Mouse (Mus musculus): ENCODE results near the gene Dip2a. TPM values are rescaled to one million over a fixed set of nuclear protein-coding genes. Genes with fewer than 3 reads are reported as not detected.
A peak's percentile ranks its signal among the peaks of the same experiment; 100 is the strongest.

Gene Dip2a
- polyA plus RNA-seq, 1 experiment from 2014 or later = 7.1 TPM

GRCm38 (mm10) chr10:76289052-76289451 lies 56.0 kb downstream of the Dip2a start:
- Histone ChIP-seq H3K4me3 (ENCODE audit: low read depth, low read length) (no peak overlapping the region), H3K27ac (ENCODE audit: low read depth, low read length) (no peak overlapping the region), H3K9ac (ENCODE audit: low read depth, low read length) (no peak overlapping the region), H3K36me3 (ENCODE audit: control insufficient read depth, insufficient read depth, low read length) (no peaks in the 10 kb centered on the region), H3K9me3 (ENCODE audit: control insufficient read depth, low read length) (no peaks in the 10 kb centered on the region), H3K27me3 (ENCODE audit: control insufficient read depth, insufficient read depth, low read length) (no peaks in the 10 kb centered on the region), H3K4me1 (replicated peaks; ENCODE audit: control insufficient read depth, insufficient read depth, low read length) (no peaks in the 10 kb centered on the region), H3K4me2 (replicated peaks; ENCODE audit: low read depth, low read length) (no peak overlapping the region)
- DNase-seq (ENCODE audit: low spot score) = no peak
- ATAC-seq (ENCODE audit: low FRiP score) = no peak
- WGBS = 85% methylated on average over 5 of the region's 5 CpGs

DNA sequence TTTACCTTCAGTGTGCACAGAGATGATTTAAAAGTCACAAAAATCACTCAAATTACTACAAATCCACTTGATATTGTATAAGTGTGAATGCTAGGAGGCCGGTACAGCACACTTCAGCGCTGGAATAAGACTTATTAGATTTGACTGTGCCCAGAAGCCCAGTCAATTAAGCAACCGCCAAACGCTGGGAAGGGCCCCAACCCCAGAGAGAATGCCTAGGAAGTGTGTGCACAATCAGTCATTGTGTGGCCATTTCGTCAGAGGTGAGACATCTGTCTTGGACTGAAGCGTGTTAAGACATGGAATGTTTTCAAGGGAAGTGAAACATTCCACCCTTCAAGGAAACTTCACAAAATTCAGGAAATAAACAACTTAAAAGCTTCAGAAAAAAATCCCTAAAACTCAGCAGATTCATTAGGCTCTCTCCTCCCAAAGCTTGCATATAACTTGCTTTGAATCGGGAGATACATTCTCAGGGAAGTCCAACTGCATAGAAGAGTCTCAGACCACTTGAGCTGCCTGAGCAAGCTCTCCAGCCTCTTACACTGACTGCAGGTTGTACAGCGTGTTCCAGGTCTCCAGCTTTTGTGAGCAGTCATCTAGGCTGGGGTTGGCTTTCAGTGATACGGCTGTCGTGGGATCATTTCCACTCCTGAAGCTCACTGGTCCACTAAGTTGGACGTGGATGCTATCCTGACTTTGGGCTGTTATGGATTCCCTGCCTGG lies 56.7 kb downstream of the Dip2a start:
- WGBS = 84% methylated on average over 11 of the region's 11 CpGs
- H3K9me3 ChIP-seq (ENCODE audit: control insufficient read depth, low read length) = no peaks in the 10 kb centered on the region
- H3K4me1 ChIP-seq (replicated peaks; ENCODE audit: control insufficient read depth, insufficient read depth, low read length) = no peaks in the 10 kb centered on the region
- H3K36me3 ChIP-seq (ENCODE audit: control insufficient read depth, insufficient read depth, low read length) = no peaks in the 10 kb centered on the region
- ATAC-seq (ENCODE audit: low FRiP score) = no peak
- no peak overlapping the region for H3K27ac ChIP-seq (ENCODE audit: low read depth, low read length)
- H3K9ac ChIP-seq (ENCODE audit: low read depth, low read length) = no peak overlapping the region
- no peaks in the 10 kb centered on the region for H3K27me3 ChIP-seq (ENCODE audit: control insufficient read depth, insufficient read depth, low read length)
- H3K4me2 ChIP-seq (replicated peaks; ENCODE audit: low read depth, low read length) = no peak overlapping the region
- no peak for DNase-seq (ENCODE audit: low spot score)
- H3K4me3 ChIP-seq (ENCODE audit: low read depth, low read length) = no peak overlapping the region

DNA sequence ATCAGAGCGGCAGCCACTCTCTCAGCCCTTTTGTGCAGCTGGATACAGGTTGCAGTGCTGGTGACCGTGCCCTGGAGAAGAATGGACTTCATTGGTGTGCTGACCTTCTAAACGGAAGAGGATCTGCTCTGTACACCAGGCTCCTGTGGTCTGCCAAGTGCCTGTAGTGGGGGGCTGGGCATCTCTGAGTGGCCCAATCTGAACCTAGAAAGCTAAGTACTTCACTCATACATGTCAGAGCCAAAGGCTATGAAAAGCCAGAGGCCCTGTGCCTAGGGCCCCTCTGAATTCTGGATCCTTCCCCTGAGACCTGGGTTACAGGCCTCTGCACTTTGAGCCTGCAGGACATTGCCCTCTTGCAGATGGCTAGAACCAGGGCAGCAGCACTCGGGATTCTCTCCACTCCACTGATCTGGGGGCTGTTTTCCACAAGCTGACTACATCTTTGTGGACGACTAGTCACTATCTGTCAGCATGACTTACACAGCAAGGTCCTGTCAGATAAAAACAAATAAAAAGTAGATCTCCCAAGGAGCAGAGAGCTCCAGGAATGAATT lies 66.5 kb downstream of the Dip2a start:
- Histone ChIP-seq H3K27ac (ENCODE audit: low read depth, low read length) (no peak overlapping the region), H3K4me1 (replicated peaks; ENCODE audit: control insufficient read depth, insufficient read depth, low read length) (no peaks in the 10 kb centered on the region), H3K9ac (ENCODE audit: low read depth, low read length) (no peak overlapping the region), H3K27me3 (ENCODE audit: control insufficient read depth, insufficient read depth, low read length) (no peaks in the 10 kb centered on the region), H3K4me2 (replicated peaks; ENCODE audit: low read depth, low read length) (no peak overlapping the region), H3K36me3 (ENCODE audit: control insufficient read depth, insufficient read depth, low read length) (0 out of 2 replicates have a peak, but pooled peaks cover 3% of the 10 kb centered on the region), H3K9me3 (ENCODE audit: control insufficient read depth, low read length) (no peaks in the 10 kb centered on the region), H3K4me3 (ENCODE audit: low read depth, low read length) (no peak overlapping the region)
- 69% methylated on average over 5 of the region's 5 CpGs for WGBS
- DNase-seq (ENCODE audit: low spot score) (no peak), ATAC-seq (ENCODE audit: low FRiP score) (no peak)

DNA sequence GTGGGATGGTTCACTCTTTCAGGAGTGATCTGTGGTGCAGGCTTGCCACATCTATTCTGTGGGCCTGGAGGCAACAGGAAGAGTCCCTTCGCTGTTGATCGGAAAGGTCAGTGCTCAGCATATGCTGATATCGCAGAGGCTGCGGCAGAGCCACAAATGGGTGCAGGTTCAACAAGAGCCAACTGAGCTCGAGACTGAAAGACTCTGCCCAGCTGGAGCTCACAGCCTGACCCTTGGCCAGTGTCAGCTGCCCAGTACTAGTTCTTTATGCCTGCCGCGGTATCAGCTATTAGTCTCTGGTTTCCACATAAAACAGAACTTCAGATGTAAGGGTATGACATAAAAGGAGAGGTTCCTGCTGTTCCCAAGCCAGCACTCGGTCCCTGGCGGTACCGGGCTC lies 69.8 kb downstream of the Dip2a start:
- DNase-seq (ENCODE audit: low spot score) (no peak), ATAC-seq (ENCODE audit: low FRiP score) (no peak)
- H3K4me1 ChIP-seq (replicated peaks; ENCODE audit: control insufficient read depth, insufficient read depth, low read length) = no peaks in the 10 kb centered on the region
- WGBS = 86% methylated on average over 10 of the region's 10 CpGs
- H3K27me3 ChIP-seq (ENCODE audit: control insufficient read depth, insufficient read depth, low read length) = no peaks in the 10 kb centered on the region
- H3K4me3 ChIP-seq (ENCODE audit: low read depth, low read length) = no peak overlapping the region
- no peak overlapping the region for H3K4me2 ChIP-seq (replicated peaks; ENCODE audit: low read depth, low read length)
- H3K9me3 ChIP-seq (ENCODE audit: control insufficient read depth, low read length) = no peaks in the 10 kb centered on the region
- H3K27ac ChIP-seq (ENCODE audit: low read depth, low read length) = no peak overlapping the region
- 0 out of 2 replicates have a peak, but pooled peaks cover 4% of the 10 kb centered on the region for H3K36me3 ChIP-seq (ENCODE audit: control insufficient read depth, insufficient read depth, low read length)
- H3K9ac ChIP-seq (ENCODE audit: low read depth, low read length) = no peak overlapping the region

DNA sequence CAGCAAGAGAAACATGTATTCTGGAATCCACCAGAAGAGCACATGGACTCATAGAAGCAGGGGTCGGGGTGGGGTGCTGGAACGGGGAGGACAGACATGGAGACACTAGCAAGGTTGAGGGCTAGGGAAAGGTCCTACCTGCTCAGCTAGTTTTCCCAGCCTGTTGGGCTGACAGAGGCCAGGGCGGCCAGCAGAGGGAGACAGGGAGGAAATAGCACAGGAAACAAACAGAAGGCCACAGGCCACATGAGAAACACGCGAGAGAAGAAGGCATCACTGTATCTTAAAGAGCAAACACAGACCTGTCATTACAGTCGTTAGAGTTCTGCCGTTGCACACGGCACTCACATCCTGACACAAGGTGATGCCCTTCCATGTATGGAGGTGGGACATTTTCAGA lies 73.9 kb downstream of the Dip2a start:
- Histone ChIP-seq H3K27me3 (ENCODE audit: control insufficient read depth, insufficient read depth, low read length) (no peaks in the 10 kb centered on the region), H3K4me1 (replicated peaks; ENCODE audit: control insufficient read depth, insufficient read depth, low read length) (no peaks in the 10 kb centered on the region), H3K27ac (ENCODE audit: low read depth, low read length) (no peak overlapping the region), H3K36me3 (ENCODE audit: control insufficient read depth, insufficient read depth, low read length) (0 out of 2 replicates have a peak, but pooled peaks cover 4% of the 10 kb centered on the region), H3K9me3 (ENCODE audit: control insufficient read depth, low read length) (no peaks in the 10 kb centered on the region), H3K4me3 (ENCODE audit: low read depth, low read length) (no peak overlapping the region), H3K4me2 (replicated peaks; ENCODE audit: low read depth, low read length) (no peak overlapping the region), H3K9ac (ENCODE audit: low read depth, low read length) (no peak overlapping the region)
- ATAC-seq (ENCODE audit: low FRiP score) (no peak), DNase-seq (ENCODE audit: low spot score) (peak; percentile 44)
- WGBS = 50% methylated on average over 8 of the region's 8 CpGs

DNA sequence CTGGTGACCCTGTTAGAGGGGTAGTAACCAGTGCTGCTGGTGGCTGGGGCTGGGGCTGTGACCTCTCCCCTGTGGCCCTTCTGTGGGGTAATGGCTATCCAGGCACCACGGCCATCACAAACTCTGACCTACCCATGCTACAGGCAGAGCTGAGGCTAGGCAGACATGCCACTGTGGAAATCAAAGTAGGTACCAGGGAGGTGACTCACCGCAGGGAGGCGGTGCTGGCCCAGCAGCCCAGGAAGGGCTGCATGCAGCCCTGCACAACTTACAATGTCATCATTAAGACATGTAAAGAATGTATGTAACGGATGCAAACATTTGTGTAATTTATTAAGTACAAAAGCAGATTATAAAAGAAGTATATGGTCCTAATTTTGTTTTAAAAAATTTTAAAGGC lies 82.7 kb downstream of the Dip2a start:
- ATAC-seq (ENCODE audit: low FRiP score) (no peak), DNase-seq (ENCODE audit: low spot score) (no peak)
- H3K9me3 ChIP-seq (ENCODE audit: control insufficient read depth, low read length) = no peaks in the 10 kb centered on the region
- H3K36me3 ChIP-seq (ENCODE audit: control insufficient read depth, insufficient read depth, low read length) = no peaks in the 10 kb centered on the region
- no peaks in the 10 kb centered on the region for H3K4me1 ChIP-seq (replicated peaks; ENCODE audit: control insufficient read depth, insufficient read depth, low read length)
- no peak overlapping the region for H3K27ac ChIP-seq (ENCODE audit: low read depth, low read length)
- H3K4me3 ChIP-seq (ENCODE audit: low read depth, low read length) = no peak overlapping the region
- H3K27me3 ChIP-seq (ENCODE audit: control insufficient read depth, insufficient read depth, low read length) = peaks cover 2% of the 10 kb centered on the region; the same call in 1 of the 2 replicates
- no peak overlapping the region for H3K9ac ChIP-seq (ENCODE audit: low read depth, low read length)
- H3K4me2 ChIP-seq (replicated peaks; ENCODE audit: low read depth, low read length) = no peak overlapping the region
- WGBS = 64% methylated on average over 4 of the region's 4 CpGs

DNA sequence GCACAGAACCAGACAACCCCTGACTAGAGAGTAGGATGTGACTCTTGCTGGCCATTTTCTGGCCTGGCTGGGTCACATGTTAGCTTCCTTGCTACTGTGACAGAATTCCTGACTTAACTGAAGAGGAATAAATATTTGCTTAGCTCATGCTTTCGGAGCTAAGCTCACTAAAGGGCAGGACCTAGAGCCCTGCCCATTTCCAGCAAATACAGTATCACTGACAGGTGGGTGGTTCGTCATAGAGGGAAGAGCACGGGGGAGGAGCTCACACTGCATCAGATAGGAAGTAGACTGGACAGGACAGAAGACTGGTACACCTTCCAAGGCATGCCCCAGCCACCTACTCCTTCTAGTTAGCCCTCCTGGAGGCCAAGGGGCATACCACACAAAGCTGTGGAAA lies 83.6 kb downstream of the Dip2a start:
- no peak overlapping the region for H3K27ac ChIP-seq (ENCODE audit: low read depth, low read length)
- H3K27me3 ChIP-seq (ENCODE audit: control insufficient read depth, insufficient read depth, low read length) = peaks cover 2% of the 10 kb centered on the region; the same call in 1 of the 2 replicates
- no peak overlapping the region for H3K4me3 ChIP-seq (ENCODE audit: low read depth, low read length)
- no peak overlapping the region for H3K9ac ChIP-seq (ENCODE audit: low read depth, low read length)
- no peak overlapping the region for H3K4me2 ChIP-seq (replicated peaks; ENCODE audit: low read depth, low read length)
- ATAC-seq (ENCODE audit: low FRiP score) (no peak), DNase-seq (ENCODE audit: low spot score) (no peak)
- no peaks in the 10 kb centered on the region for H3K9me3 ChIP-seq (ENCODE audit: control insufficient read depth, low read length)
- WGBS = 78% methylated on average over 3 of the region's 3 CpGs
- H3K4me1 ChIP-seq (replicated peaks; ENCODE audit: control insufficient read depth, insufficient read depth, low read length) = no peaks in the 10 kb centered on the region
- H3K36me3 ChIP-seq (ENCODE audit: control insufficient read depth, insufficient read depth, low read length) = no peaks in the 10 kb centered on the region

DNA sequence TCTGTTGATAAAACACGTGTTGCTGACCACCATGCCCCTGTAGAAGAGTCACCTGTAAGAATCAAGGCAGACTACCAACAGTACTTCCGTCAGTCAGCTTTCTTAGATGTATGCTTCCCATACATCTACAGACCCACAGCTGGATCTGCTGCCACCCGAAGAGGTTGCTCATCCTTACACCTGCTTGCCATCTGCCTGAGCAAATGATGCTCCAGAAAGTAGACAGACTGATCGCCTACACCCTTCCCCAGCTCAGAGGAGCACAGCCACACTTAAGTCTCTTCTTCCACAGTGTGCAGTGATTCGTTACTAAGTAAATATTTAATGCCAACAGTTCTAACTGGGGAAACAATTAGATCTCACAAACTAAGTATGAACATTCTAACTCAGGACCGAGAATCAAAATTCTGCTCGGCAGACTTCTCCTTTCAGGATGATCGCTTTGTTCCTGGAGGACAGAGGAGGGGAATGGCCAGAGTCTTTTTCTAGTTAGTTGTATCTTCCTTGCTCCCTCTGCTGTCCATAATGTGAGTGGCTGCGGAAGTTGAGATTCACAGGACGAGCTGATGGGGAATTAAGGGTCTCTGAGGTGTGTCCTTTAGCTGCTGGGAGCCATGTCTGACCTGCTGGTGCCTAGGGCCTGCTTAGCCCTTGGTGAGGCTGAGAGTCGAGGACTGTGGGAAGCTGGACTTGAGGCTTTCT lies 84.6 kb downstream of the Dip2a start:
- DNase-seq (ENCODE audit: low spot score) (peak; percentile 51), ATAC-seq (ENCODE audit: low FRiP score) (no peak)
- H3K4me3 ChIP-seq (ENCODE audit: low read depth, low read length) = no peak overlapping the region
- WGBS = 63% methylated on average over 11 of the region's 11 CpGs
- H3K27me3 ChIP-seq (ENCODE audit: control insufficient read depth, insufficient read depth, low read length) = peaks cover 2% of the 10 kb centered on the region; the same call in 1 of the 2 replicates
- H3K9me3 ChIP-seq (ENCODE audit: control insufficient read depth, low read length) = no peaks in the 10 kb centered on the region
- no peak overlapping the region for H3K27ac ChIP-seq (ENCODE audit: low read depth, low read length)
- H3K4me1 ChIP-seq (replicated peaks; ENCODE audit: control insufficient read depth, insufficient read depth, low read length) = no peaks in the 10 kb centered on the region
- H3K4me2 ChIP-seq (replicated peaks; ENCODE audit: low read depth, low read length) = no peak overlapping the region
- no peak overlapping the region for H3K9ac ChIP-seq (ENCODE audit: low read depth, low read length)
- no peaks in the 10 kb centered on the region for H3K36me3 ChIP-seq (ENCODE audit: control insufficient read depth, insufficient read depth, low read length)

All from hindbrain, embryonic 11.5 days (tissue).